Mouse (Mus musculus): ENCODE results near the gene Grtp1.

- TF ChIP-seq POLR2A (IDR thresholded peaks at IDR 0.05; ENCODE audit: control insufficient read depth, low read depth, low read length), result no peak
- no peak for TF ChIP-seq CTCF (IDR thresholded peaks at IDR 0.05; ENCODE audit: control insufficient read depth, insufficient read depth, insufficient replicate concordance, low read depth, low read length)
These were observed 12.3 kb downstream of the Grtp1 start for GRCm38 (mm10) chr8:13188052-13188555.

Data from testis, adult 2 months (tissue).